Mouse (Mus musculus) subcutaneous adipose tissue, adult 2 months (tissue): ENCODE results near the gene Plac8. TPM values are rescaled to one million over a fixed set of nuclear protein-coding genes. Genes with fewer than 3 reads are reported as not detected.

ENCODE experiments used
- polyA plus RNA-seq: library from polyadenylated mRNA; depleted of rRNA; stranded (reverse); fragments of >200 nt; gene quantifications from 2 replicates; pipeline ENCODE4 v1.2.3, GENCODE M21; 2012; ENCODE audit warnings: low replicate concordance; rRNA removed

Plac8 gene
- 24.9 and 598 TPM in 2 replicates for polyA plus RNA-seq

DNA sequence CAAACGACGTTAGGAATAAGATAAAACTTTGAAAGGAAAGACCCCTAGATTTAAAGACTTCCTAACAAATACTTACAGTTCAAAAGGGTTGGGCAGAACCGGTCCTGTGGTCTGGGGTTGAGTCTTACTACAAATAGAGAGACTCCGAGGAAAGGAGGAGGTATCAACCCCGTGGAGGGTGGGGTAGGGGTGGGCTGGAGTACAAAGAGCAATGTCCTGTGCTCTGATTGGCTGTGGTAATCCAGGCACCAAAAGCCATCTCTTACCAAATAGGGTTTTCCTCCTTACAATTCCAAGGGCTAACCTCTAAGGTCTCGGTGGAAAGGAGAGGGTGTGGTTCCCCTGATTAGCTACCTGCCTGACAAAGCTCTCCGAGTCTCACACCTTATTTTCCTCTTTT is at the start of gene Plac8:
TSS of gene Plac8 (minus strand) at position 177 of the 400 bp plus-strand sequence.

DNA sequence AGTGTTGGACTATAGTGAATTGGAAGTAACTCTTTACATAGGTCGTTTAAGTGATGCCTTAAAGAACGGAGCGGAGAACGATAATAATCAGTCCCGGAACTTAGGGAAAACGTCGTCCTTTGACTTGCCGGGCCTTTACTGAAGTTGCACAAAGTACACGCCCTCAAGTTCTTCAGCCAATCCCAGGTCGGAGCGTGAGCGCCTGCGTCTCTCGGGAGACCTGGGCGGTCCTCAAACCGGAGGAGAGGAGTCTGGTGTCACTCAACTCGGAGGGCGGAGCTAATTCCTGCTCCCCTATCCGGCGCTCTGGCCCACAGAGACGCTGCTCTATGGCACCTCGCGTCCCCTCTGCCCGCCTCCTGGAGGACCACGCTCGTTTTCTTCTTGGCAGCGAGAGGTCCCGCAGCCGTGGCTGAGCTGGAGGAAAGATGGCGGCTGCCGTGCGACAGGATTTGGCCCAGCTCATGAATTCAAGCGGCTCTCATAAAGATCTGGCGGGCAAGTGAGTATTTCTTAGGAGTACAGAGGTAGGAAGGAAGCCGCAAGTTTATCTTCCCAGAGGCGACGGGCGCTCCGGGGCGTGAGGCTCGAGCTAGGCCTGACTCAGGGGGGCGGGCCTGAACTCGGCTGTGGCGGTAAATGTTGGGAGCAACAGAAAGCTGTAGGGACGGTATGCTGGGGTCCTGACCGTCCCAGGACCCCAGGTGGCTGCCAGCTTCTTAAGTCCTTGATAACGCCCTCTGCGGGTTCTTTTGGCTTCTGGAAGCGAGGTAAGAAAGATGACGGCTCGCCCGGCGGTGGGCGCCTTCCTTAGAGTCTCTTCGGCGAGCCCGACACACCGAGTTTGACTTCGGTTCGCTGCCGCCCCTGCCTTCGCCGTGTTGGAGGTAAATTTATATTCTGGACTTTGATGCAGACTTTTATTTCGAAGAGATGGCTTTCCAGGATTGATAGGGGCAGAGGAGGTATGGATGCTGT is 53.7 kb downstream of the Plac8 start, which contains the start of gene Cops4:
TSS of gene Cops4 (plus strand) at position 261 of the 978 bp plus-strand sequence.

Other genes with a start within 250 kb of the Plac8 start
- gene Sec31a, start 156.0 kb downstream of the Plac8 start, polyA plus RNA-seq, result 256 and 296 TPM in 2 replicates
- 6.7 and 9.0 TPM in 2 replicates for gene Lin54, start 71.6 kb downstream of the Plac8 start, polyA plus RNA-seq
- 33.2 and 42.8 TPM in 2 replicates for gene Cops4, start 53.9 kb downstream of the Plac8 start, polyA plus RNA-seq
- 83.6 and 119 TPM in 2 replicates for gene Coq2, start 102.9 kb upstream of the Plac8 start, polyA plus RNA-seq
- 3.3 and 4.8 TPM in 2 replicates for gene Hpse, start 147.5 kb upstream of the Plac8 start, polyA plus RNA-seq
- 4.8 and 6.5 TPM in 2 replicates for gene Helq, start 226.4 kb upstream of the Plac8 start, polyA plus RNA-seq
- gene Mrps18c, start 226.4 kb upstream of the Plac8 start, polyA plus RNA-seq, result 16.3 and 16.6 TPM in 2 replicates
- 6.8 and 8.9 TPM in 2 replicates for gene Abraxas1, start 248.7 kb upstream of the Plac8 start, polyA plus RNA-seq